Mouse (Mus musculus) 3134 (cell line): ENCODE results near the gene Cmah.

Experiments used
- DNase-seq: peaks from one replicate; pipeline ENCODE4 v3.0.0-alpha.2; 2011; ENCODE audit warnings: low spot score; ENCODE audit not compliant: insufficient read length; ENCODE audit errors: extremely low read depth

The Cmah gene

GRCm38 (mm10) chr13:24415506-24416206 is 88.5 kb downstream of the Cmah start:
- DNase-seq, result no peak

- no peak for DNase-seq
Observed at GRCm38 (mm10) chr13:24416409-24416808, 89.2 kb downstream of the Cmah start.

GRCm38 (mm10) chr13:24418024-24418423 is 90.8 kb downstream of the Cmah start:
- no peak for DNase-seq

- DNase-seq, result no peak
Observed at GRCm38 (mm10) chr13:24418814-24419213, 91.6 kb downstream of the Cmah start.

- no peak for DNase-seq
Observed at GRCm38 (mm10) chr13:24419560-24420250, 92.5 kb downstream of the Cmah start.

- DNase-seq, result no peak
Observed at GRCm38 (mm10) chr13:24421987-24422386, 94.8 kb downstream of the Cmah start.

- DNase-seq, result no peak
Observed at GRCm38 (mm10) chr13:24430215-24430614, 103.0 kb downstream of the Cmah start.

GRCm38 (mm10) chr13:24431593-24431992 is 104.4 kb downstream of the Cmah start:
- DNase-seq, result no peak

GRCm38 (mm10) chr13:24442272-24442671 is 115.1 kb downstream of the Cmah start:
- DNase-seq, result no peak

- DNase-seq, result no peak
Observed at GRCm38 (mm10) chr13:24443763-24444347, 116.7 kb downstream of the Cmah start.

- no peak for DNase-seq
Observed at GRCm38 (mm10) chr13:24444709-24445108, 117.5 kb downstream of the Cmah start.

- DNase-seq, result no peak
Observed at GRCm38 (mm10) chr13:24445166-24445565, 118.0 kb downstream of the Cmah start.

- no peak for DNase-seq
Observed at GRCm38 (mm10) chr13:24446081-24446480, 118.9 kb downstream of the Cmah start.

- DNase-seq, result no peak
Observed at GRCm38 (mm10) chr13:24447043-24447442, 119.8 kb downstream of the Cmah start.

- DNase-seq, result no peak
Observed at GRCm38 (mm10) chr13:24448578-24448977, 121.4 kb downstream of the Cmah start.

- DNase-seq, result no peak
Observed at GRCm38 (mm10) chr13:24451455-24451854, 124.3 kb downstream of the Cmah start.

GRCm38 (mm10) chr13:24453737-24454136 is 126.5 kb downstream of the Cmah start:
- DNase-seq, result peak; percentile 9

GRCm38 (mm10) chr13:24456385-24456784 is 129.2 kb downstream of the Cmah start:
- DNase-seq, result no peak

GRCm38 (mm10) chr13:24460517-24460916 is 133.3 kb downstream of the Cmah start:
- DNase-seq, result no peak

- no peak for DNase-seq
Observed at GRCm38 (mm10) chr13:24463767-24464166, 136.6 kb downstream of the Cmah start.

- DNase-seq, result no peak
Observed at GRCm38 (mm10) chr13:24466027-24466426, 138.8 kb downstream of the Cmah start.

- no peak for DNase-seq
Observed at GRCm38 (mm10) chr13:24467806-24468205, 140.6 kb downstream of the Cmah start.
